Mouse (Mus musculus): Measurements from ENCODE around the gene Rnf126.

GRCm38 (mm10) chr10:79777103-79777531 lies 10.4 kb upstream of the Rnf126 start, which contains the start of gene Fstl3:
- no peak for TF ChIP-seq POLR2A (IDR thresholded peaks at IDR 0.05; ENCODE audit: borderline replicate concordance, control insufficient read depth, low read depth, low read length)
- no peak for TF ChIP-seq CTCF (IDR thresholded peaks at IDR 0.05; ENCODE audit: control insufficient read depth, insufficient read depth, low read length)
